Mouse (Mus musculus) mouse trophoblast stem cell (cell line): ENCODE data around the gene Sdk2.

Experiments used
- in situ Hi-C, 2 experiments: fragments of 300-500 bp; cut with MseI, MboI; formaldehyde crosslinking; loops; 2 replicates in 1 of 2; 3 replicates in 1 of 2; pipeline ENCODE4 v1.15.1; 2025

Sdk2 gene

GRCm38 (mm10) chr11:113842879-113843278, 224.0 kb downstream of the Sdk2 start:
- in situ Hi-C loops = no loop called here

DNA sequence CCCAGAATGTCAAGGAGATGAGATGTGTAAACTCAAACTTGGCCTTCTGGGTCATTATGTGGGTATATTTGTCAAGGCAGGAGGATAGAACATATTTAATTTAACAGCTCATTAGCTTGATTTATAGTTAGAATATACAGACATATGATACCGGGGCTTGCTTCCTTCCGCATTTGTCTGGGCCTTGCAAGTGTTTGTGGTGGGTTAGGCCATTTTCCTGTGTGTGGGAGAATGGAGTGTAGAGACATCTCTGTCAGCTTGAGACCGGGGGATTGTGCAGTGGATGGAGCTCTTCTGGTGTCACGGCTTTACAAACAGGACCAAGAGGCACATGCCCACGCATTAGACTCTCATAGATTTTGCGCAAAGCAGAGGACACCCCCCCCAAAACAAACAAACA, 235.2 kb downstream of the Sdk2 start:
- in situ Hi-C loops = no loop called here

GRCm38 (mm10) chr11:113828081-113828554, 238.7 kb downstream of the Sdk2 start:
- in situ Hi-C loops = no loop called here

- in situ Hi-C loops = no loop called here
Measured at GRCm38 (mm10) chr11:113820005-113820404, 246.8 kb downstream of the Sdk2 start.

- in situ Hi-C loops = no loop called here
Measured at GRCm38 (mm10) chr11:113819001-113819400, 247.8 kb downstream of the Sdk2 start.

- in situ Hi-C loops = no loop called here
Measured at GRCm38 (mm10) chr11:113816971-113817548, 249.8 kb downstream of the Sdk2 start.

- in situ Hi-C loops = no loop called here
Measured at GRCm38 (mm10) chr11:113816439-113816838, 250.4 kb downstream of the Sdk2 start.

- in situ Hi-C loops = loop anchor here in 1 of 2 experiments (5.0 kb wide), 1 partner anchor 109 kb away; no protein-coding TSS in a partner anchor
Measured at GRCm38 (mm10) chr11:113811546-113812339, 255.1 kb downstream of the Sdk2 start.

DNA sequence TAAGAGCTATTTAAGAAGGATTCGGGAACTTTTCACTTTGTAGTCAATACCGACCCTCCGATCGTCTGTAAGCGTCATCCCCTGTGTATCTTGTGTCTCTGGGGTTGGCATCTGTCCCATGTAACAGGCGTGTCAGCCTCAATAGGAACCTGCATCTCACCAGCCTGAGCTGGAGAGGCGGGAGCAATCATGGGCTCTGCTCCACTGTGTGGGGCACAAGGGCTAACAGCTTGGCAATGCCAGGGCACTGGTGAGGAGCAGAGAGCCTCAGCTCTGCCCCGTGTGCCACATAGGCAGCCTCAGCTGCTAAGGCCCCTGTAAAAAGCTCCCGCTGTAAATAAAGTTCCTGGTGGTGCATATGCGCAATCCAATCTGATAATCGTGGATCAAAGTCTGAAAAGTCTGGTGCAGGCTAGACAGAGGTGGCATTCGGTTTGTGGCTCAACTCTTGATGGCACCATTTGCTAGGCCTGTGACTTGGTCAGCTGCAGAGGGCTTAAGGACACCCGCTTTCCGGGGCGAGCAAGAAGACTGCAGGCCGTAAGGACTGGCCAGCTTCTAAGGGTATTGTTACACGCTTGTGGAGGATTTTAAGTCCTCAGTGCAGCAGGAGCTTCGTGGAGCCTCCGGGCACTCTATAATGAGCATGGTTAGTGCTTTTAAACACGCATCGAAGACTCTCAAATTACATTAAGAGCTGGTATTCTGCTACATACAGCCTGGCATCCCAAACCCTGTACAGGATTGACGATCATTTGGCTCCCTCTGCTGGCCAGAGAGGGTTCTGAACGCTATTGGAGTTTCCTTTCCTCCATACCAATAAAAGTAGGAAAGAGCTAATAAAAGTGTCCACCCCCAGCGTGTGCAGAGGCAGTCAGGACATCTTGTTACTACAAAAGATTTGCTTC, 256.0 kb downstream of the Sdk2 start:
- in situ Hi-C loops = loop anchor here in 1 of 2 experiments (5.0 kb wide), 1 partner anchor 109 kb away; no protein-coding TSS in a partner anchor

DNA sequence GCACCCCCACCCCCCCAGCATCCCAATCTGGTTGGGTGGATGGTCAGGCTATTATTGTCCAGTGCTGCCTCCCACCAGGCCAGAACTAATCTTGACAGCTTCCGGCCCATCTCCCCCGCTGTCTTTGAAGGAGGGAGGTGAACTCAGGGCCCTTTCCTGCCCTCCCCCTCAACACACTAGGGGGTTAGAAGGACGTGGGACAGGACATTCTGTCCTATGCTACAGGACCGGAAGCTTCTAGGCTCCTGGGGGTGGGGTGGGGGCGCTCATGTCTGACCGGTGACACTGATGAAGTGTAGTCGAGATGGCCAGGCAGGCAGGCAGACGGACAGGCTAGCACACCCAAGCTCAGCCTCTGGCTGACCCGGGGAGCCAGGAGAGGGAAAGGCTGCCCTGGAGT, 259.8 kb downstream of the Sdk2 start:
- in situ Hi-C loops = loop anchor here in 1 of 2 experiments (5.0 kb wide), 1 partner anchor 105 kb away; no protein-coding TSS in a partner anchor

- in situ Hi-C loops = loop anchor here in 1 of 2 experiments (5.0 kb wide), 1 partner anchor 104 kb away; no protein-coding TSS in a partner anchor
Measured at GRCm38 (mm10) chr11:113806382-113807077, 260.3 kb downstream of the Sdk2 start.

DNA sequence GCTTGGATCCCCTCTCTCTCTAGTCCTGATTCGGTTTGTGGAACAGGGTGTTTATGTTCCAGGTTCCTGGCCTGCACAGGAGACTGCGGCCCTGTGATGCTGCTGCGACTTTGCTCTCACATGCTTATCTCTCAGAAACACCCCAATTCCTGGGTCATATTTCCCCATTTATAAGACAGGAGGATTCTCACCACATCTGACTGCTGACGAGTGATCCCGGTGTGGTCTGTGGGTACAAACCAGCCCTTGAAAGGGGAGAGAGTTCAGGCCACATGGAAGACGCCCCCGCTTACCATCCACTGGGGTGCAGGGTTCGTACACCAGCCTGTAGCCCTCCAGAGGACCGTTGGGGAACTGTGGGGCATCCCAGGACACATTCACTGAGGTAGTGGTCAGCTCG, 260.9 kb downstream of the Sdk2 start:
- in situ Hi-C loops = loop anchor here in 1 of 2 experiments (5.0 kb wide), 1 partner anchor 104 kb away; no protein-coding TSS in a partner anchor

- in situ Hi-C loops = no loop called here
Measured at GRCm38 (mm10) chr11:113803321-113803941, 263.4 kb downstream of the Sdk2 start.

- in situ Hi-C loops = no loop called here
Measured at GRCm38 (mm10) chr11:113802456-113802855, 264.4 kb downstream of the Sdk2 start.

- in situ Hi-C loops = no loop called here
Measured at GRCm38 (mm10) chr11:113800026-113800425, 266.8 kb downstream of the Sdk2 start.

- in situ Hi-C loops = no loop called here
Measured at GRCm38 (mm10) chr11:113799041-113799447, 267.8 kb downstream of the Sdk2 start.

DNA sequence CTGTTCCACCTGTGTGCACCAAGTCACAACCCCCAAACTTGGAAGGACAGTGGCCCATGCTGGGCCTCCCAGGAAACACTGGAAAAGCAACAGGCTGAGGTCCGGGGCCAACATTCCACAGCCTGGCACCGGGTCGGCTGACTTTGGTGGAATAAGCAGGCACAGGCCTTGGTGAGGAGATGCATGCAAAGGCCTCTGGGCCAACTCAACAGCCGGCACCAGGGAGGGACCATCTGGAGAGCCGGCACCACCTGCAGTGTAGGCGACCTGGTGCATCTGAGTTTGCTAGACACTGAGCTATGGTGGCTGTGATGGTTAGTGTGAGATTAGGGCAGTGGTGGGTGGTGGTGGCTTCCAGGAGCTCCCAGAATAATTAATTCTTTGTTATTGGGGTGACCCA, 268.8 kb downstream of the Sdk2 start:
- in situ Hi-C loops = no loop called here

DNA sequence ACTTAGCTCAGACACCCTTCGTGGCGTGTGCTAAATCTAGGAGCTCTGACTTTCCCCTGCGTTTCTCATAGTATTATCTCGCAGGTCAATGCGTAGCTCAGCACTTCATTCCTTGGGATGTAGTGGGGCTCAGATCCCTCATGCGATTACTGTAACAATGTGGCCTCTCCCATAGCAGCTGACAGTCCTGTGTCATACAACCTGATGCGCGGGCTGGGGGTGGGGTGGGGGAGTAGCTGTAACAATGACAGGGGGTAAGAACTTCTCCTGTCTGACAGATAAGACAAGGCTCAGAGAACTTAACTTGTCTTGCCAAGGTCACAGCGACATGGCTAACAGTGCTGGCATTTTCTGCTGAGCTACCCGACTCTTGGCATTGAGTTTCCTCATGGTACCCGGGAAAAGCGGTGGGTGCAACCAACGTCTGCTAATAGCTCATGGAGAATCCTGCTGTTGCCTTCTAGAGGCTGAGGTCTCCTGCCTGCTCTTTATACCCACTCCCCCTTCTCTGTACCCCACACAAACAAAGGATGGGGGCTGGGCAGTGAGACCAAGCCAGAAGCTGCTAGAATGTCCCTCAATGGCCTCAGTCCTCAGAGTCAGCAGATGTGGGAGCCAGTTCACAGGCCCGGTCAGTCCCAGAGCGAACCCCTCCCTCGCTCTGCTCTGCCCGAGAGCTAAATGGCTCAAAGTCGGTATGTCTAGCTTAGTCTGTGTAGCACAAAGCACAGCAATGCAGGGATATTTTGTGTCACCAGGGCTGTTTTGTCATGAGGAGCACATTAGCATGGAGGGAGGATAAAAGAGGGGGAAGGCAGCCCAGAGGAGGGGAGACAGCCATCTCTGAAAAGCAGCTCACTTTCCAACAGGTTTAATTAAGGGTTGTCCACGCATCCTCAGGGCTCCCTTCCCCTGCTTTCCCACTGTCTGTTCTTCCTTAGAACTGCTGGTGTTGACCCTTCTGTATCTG, 269.5 kb downstream of the Sdk2 start:
- in situ Hi-C loops = no loop called here

- in situ Hi-C loops = no loop called here
Measured at GRCm38 (mm10) chr11:113795846-113796245, 271.0 kb downstream of the Sdk2 start.
